Mouse (Mus musculus): ENCODE results near the gene Slc12a7. TPM values are rescaled to one million over a fixed set of nuclear protein-coding genes. Genes with fewer than 3 reads are reported as not detected.
A peak's percentile ranks its signal among the peaks of the same experiment; 100 is the strongest.

Gene Slc12a7
- 86.4 and 94.5 TPM in 2 replicates for polyA plus RNA-seq (2011; ENCODE audit: insufficient read depth, insufficient read length, low read depth, missing spikeins)

DNA sequence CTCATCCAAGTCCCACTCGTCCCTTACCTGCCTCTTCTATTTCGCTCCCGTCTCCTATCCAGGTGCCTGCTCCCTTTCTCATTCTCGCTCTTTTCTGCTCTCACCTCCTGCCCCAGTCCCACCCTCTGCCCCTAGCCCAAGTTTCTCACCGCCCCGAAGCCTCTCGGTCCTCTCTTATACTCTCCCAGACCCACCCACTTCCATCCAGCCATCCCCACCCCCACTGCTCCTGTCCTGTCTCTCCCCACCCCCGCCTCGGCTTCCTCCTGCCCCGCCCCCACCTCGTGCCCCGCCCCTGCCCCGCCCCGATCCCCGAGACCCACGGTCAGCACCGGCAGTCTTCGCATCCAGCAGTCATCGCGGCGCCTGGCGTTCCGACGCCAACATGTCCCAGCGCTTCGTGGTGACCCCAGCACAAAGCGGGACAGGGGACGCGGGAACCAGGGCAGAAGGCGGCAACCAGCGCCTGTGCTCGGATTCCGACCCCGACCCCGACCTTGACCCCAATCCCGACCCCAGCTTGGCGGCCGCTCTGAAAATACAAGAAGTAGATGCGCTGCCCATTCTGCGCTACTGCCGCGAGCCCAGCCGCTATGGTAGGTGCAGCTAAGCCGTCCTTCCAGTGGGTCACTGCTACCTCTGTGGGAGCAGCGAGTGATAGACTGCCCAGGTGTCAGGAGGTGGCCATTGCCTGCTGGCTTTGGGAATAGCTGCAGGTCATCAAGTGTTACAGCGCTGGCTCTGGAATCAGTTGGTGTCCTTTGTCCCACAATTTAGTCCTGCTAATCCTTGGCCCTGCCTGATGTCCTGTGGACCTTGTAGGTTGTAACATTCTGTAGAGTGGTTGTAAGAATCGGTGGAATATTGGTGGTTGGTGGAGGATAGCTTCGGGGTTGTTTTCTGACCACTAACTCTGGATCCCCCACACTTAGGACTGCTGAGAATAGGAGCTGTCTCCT, at the start of gene Slc12a7:
Gene Slc12a7, plus strand, starts transcription at position 353 of the 959 bp plus-strand sequence.
- H3K36me3 ChIP-seq (ENCODE audit: control insufficient read depth, insufficient read depth, low read length, poor library complexity, severe bottlenecking), result no peaks in the 10 kb centered on the region
- H3K4me3 ChIP-seq (ENCODE audit: low read depth, low read length), result peak within 1 kb of the TSS; percentile 68
- peaks cover 3% of the 10 kb centered on the region for H3K4me1 ChIP-seq (ENCODE audit: control insufficient read depth, insufficient read depth, low read length)
- no peaks in the 10 kb centered on the region for H3K9me3 ChIP-seq (replicated peaks; ENCODE audit: control insufficient read depth, insufficient read depth, low read length, poor library complexity, severe bottlenecking)
- no peak within 1 kb of the TSS for H3K27ac ChIP-seq (ENCODE audit: insufficient read depth, low read length)
- TF ChIP-seq POLR2A (IDR thresholded peaks at IDR 0.05; ENCODE audit: insufficient read depth, low read length) (no peak), CTCF (IDR thresholded peaks at IDR 0.05; ENCODE audit: low read depth, low read length) (no peak), EP300 (IDR thresholded peaks at IDR 0.05; ENCODE audit: insufficient read depth, low read depth, low read length) (no peak)
- H3K9ac ChIP-seq (ENCODE audit: low read depth, poor library complexity, severe bottlenecking), result peak within 1 kb of the TSS; percentile 36
- no peaks in the 10 kb centered on the region for H3K27me3 ChIP-seq (ENCODE audit: control insufficient read depth, insufficient read depth, low read length, poor library complexity, severe bottlenecking)

DNA sequence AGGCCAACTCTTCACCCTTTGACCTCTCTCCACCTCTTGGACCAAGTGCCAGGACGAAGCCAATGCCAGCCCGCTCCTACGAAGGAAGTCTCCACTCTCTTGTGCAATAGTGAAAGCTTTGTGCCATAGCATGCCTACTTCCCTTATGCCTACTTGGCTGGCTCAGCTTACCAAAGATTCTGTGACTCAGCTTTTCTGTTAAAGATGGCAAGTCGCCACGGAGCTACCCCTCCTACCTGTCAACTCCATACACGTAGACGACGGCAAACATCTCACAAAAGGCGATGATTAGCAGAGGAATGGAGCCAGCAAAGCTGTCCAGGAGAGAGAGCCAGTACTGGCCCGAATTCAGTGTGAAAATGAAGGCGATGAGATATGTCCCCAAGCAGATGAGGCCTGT, 49.2 kb upstream of the Slc12a7 start:
- no peak overlapping the region for H3K27ac ChIP-seq (ENCODE audit: insufficient read depth, low read length)
- no peak overlapping the region for H3K4me3 ChIP-seq (ENCODE audit: low read depth, low read length)
- H3K27me3 ChIP-seq (ENCODE audit: control insufficient read depth, insufficient read depth, low read length, poor library complexity, severe bottlenecking), result no peaks in the 10 kb centered on the region
- H3K4me1 ChIP-seq (ENCODE audit: control insufficient read depth, insufficient read depth, low read length), result no peaks in the 10 kb centered on the region
- no peak for TF ChIP-seq EP300 (IDR thresholded peaks at IDR 0.05; ENCODE audit: insufficient read depth, low read depth, low read length)
- TF ChIP-seq POLR2A (IDR thresholded peaks at IDR 0.05; ENCODE audit: insufficient read depth, low read length), result no peak
- no peak for TF ChIP-seq CTCF (IDR thresholded peaks at IDR 0.05; ENCODE audit: low read depth, low read length)
- no peak overlapping the region for H3K9ac ChIP-seq (ENCODE audit: low read depth, poor library complexity, severe bottlenecking)
- H3K36me3 ChIP-seq (ENCODE audit: control insufficient read depth, insufficient read depth, low read length, poor library complexity, severe bottlenecking), result no peaks in the 10 kb centered on the region
- no peaks in the 10 kb centered on the region for H3K9me3 ChIP-seq (replicated peaks; ENCODE audit: control insufficient read depth, insufficient read depth, low read length, poor library complexity, severe bottlenecking)

DNA sequence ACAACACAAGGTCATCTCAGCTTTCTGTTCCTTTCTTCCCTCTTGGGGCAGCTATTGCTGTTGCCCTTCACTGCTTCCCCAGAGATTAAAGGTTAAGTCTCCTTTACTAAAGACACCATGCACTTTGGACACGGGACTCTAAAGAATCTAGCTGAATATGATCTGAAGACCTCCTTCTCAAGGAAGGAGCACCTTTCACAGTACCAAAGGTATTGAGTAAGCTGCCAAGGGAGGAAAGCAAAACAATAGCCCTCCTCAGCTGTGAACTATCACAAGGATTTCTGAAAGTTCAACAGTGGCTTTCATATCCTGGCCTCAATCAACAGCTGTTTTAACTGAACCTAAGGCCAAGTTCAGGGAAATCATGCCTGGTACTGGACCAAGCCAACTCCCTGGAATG, 48.5 kb upstream of the Slc12a7 start:
- no peaks in the 10 kb centered on the region for H3K27me3 ChIP-seq (ENCODE audit: control insufficient read depth, insufficient read depth, low read length, poor library complexity, severe bottlenecking)
- no peaks in the 10 kb centered on the region for H3K9me3 ChIP-seq (replicated peaks; ENCODE audit: control insufficient read depth, insufficient read depth, low read length, poor library complexity, severe bottlenecking)
- H3K9ac ChIP-seq (ENCODE audit: low read depth, poor library complexity, severe bottlenecking), result no peak overlapping the region
- no peaks in the 10 kb centered on the region for H3K36me3 ChIP-seq (ENCODE audit: control insufficient read depth, insufficient read depth, low read length, poor library complexity, severe bottlenecking)
- TF ChIP-seq POLR2A (IDR thresholded peaks at IDR 0.05; ENCODE audit: insufficient read depth, low read length), result no peak
- no peak for TF ChIP-seq EP300 (IDR thresholded peaks at IDR 0.05; ENCODE audit: insufficient read depth, low read depth, low read length)
- no peak for TF ChIP-seq CTCF (IDR thresholded peaks at IDR 0.05; ENCODE audit: low read depth, low read length)
- H3K4me1 ChIP-seq (ENCODE audit: control insufficient read depth, insufficient read depth, low read length), result no peaks in the 10 kb centered on the region
- H3K27ac ChIP-seq (ENCODE audit: insufficient read depth, low read length), result no peak overlapping the region
- H3K4me3 ChIP-seq (ENCODE audit: low read depth, low read length), result no peak overlapping the region

DNA sequence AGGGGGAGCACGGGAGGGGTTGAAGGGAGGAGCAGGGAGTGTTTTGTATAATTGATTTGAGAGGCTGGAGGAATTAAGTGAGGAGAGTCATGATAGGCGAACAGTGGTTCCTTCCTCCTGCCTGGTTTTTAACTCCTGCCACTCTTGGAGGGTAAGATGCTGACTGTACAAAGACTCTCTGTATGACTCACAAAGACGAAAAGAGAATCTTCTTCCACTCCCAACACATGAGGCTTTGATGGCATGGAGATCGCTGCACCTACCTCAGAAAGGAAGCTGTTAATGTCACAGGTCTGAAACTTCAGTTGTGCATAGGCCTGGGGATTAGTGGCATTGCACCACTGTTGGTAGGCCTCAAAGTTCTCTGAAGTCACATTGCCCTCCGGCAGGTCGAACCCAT, 47.4 kb upstream of the Slc12a7 start:
- TF ChIP-seq CTCF (IDR thresholded peaks at IDR 0.05; ENCODE audit: low read depth, low read length) (no peak), EP300 (IDR thresholded peaks at IDR 0.05; ENCODE audit: insufficient read depth, low read depth, low read length) (no peak), POLR2A (IDR thresholded peaks at IDR 0.05; ENCODE audit: insufficient read depth, low read length) (no peak)
- Histone ChIP-seq H3K4me3 (ENCODE audit: low read depth, low read length) (no peak overlapping the region), H3K36me3 (ENCODE audit: control insufficient read depth, insufficient read depth, low read length, poor library complexity, severe bottlenecking) (no peaks in the 10 kb centered on the region), H3K9ac (ENCODE audit: low read depth, poor library complexity, severe bottlenecking) (no peak overlapping the region), H3K4me1 (ENCODE audit: control insufficient read depth, insufficient read depth, low read length) (no peaks in the 10 kb centered on the region), H3K9me3 (replicated peaks; ENCODE audit: control insufficient read depth, insufficient read depth, low read length, poor library complexity, severe bottlenecking) (no peaks in the 10 kb centered on the region), H3K27me3 (ENCODE audit: control insufficient read depth, insufficient read depth, low read length, poor library complexity, severe bottlenecking) (no peaks in the 10 kb centered on the region), H3K27ac (ENCODE audit: insufficient read depth, low read length) (no peak overlapping the region)

DNA sequence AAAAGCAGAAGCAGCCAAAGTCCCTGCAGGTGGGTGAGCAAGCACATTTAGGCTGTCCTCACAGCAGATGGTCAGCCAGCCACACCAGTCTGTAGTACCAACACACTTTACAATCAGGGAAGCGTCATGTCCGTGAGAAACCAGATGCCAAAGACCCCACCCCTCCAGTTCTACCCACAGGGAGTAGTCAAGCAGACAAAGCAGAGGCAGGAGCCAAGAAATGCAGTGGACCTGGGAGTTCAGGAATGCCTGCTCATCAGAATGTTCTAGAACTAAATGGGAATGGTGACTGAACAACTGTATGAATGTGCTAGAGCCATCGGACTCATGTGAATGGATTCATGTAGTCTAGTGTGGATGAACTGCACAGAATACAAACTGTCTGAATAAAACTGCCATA, 45.3 kb upstream of the Slc12a7 start:
- no peaks in the 10 kb centered on the region for H3K36me3 ChIP-seq (ENCODE audit: control insufficient read depth, insufficient read depth, low read length, poor library complexity, severe bottlenecking)
- H3K9ac ChIP-seq (ENCODE audit: low read depth, poor library complexity, severe bottlenecking), result no peak overlapping the region
- H3K4me3 ChIP-seq (ENCODE audit: low read depth, low read length), result no peak overlapping the region
- TF ChIP-seq EP300 (IDR thresholded peaks at IDR 0.05; ENCODE audit: insufficient read depth, low read depth, low read length) (no peak), CTCF (IDR thresholded peaks at IDR 0.05; ENCODE audit: low read depth, low read length) (no peak), POLR2A (IDR thresholded peaks at IDR 0.05; ENCODE audit: insufficient read depth, low read length) (no peak)
- H3K4me1 ChIP-seq (ENCODE audit: control insufficient read depth, insufficient read depth, low read length), result no peaks in the 10 kb centered on the region
- no peaks in the 10 kb centered on the region for H3K27me3 ChIP-seq (ENCODE audit: control insufficient read depth, insufficient read depth, low read length, poor library complexity, severe bottlenecking)
- H3K27ac ChIP-seq (ENCODE audit: insufficient read depth, low read length), result no peak overlapping the region
- no peaks in the 10 kb centered on the region for H3K9me3 ChIP-seq (replicated peaks; ENCODE audit: control insufficient read depth, insufficient read depth, low read length, poor library complexity, severe bottlenecking)

DNA sequence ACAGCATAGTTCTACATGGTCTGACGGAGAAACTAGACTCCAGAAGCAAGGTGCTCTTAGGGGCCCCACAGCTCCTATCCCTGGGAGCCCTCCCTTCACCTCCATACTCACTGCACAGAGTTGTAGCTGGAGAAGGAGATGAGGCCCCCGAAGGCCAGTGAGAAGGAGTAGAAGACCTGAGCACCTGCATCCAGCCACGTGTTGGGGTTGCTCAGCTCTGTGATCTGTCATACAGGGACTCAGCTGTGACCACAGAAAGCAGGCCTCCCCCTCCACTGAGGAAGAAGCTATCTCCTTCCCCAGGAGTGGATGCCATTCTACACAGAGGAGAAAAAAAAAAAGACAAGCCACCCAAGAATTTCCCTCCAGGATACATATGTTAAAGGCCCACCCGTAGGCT, 44.0 kb upstream of the Slc12a7 start:
- TF ChIP-seq POLR2A (IDR thresholded peaks at IDR 0.05; ENCODE audit: insufficient read depth, low read length) (no peak), CTCF (IDR thresholded peaks at IDR 0.05; ENCODE audit: low read depth, low read length) (no peak), EP300 (IDR thresholded peaks at IDR 0.05; ENCODE audit: insufficient read depth, low read depth, low read length) (no peak)
- Histone ChIP-seq H3K4me3 (ENCODE audit: low read depth, low read length) (no peak overlapping the region), H3K36me3 (ENCODE audit: control insufficient read depth, insufficient read depth, low read length, poor library complexity, severe bottlenecking) (no peaks in the 10 kb centered on the region), H3K9me3 (replicated peaks; ENCODE audit: control insufficient read depth, insufficient read depth, low read length, poor library complexity, severe bottlenecking) (no peaks in the 10 kb centered on the region), H3K4me1 (ENCODE audit: control insufficient read depth, insufficient read depth, low read length) (no peaks in the 10 kb centered on the region), H3K9ac (ENCODE audit: low read depth, poor library complexity, severe bottlenecking) (no peak overlapping the region), H3K27me3 (ENCODE audit: control insufficient read depth, insufficient read depth, low read length, poor library complexity, severe bottlenecking) (no peaks in the 10 kb centered on the region), H3K27ac (ENCODE audit: insufficient read depth, low read length) (no peak overlapping the region)

All from ES-Bruce4 (cell line).